Mouse (Mus musculus) thymus, postnatal 36 days (tissue): ENCODE data around the gene Tmem80.

Experiments
- DNase-seq, 2 experiments: peaks; one replicate each; pipeline ENCODE4 v3.0.0; 2022; ENCODE audit warnings: mixed read lengths in 2 of 2

The Tmem80 gene

DNA sequence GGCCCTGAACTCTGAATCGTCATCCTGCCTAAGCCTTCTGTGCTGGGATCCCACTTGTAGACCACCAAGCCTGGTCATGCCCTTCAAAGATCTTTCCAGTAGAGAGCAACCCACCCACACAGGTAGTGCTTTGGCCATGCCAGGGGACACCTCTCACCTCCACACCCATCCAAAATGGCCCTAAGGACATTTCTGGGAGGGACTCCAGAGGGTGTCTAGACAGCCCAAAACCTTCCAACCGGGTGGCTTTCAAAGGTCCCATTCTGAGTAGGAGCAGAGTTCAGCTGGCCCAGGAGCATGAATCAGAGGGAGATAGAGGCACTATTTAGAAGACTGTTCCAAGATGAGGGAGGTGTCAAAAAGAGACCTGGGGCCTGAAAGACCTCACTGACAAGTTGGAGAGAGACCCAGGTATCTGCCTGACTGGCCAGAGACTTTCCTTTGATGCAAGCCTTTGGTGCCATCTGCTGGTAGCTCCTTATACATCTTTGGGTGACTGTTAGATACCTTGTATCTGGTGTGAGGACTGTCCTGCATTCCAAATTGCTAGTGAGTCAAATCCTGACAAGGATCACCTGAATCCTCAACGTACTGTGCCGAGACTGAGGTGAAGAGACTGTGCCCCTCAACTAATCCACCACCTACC lies 35.7 kb downstream of the Tmem80 start:
- DNase-seq: peak; percentile 56 to 58

DNA sequence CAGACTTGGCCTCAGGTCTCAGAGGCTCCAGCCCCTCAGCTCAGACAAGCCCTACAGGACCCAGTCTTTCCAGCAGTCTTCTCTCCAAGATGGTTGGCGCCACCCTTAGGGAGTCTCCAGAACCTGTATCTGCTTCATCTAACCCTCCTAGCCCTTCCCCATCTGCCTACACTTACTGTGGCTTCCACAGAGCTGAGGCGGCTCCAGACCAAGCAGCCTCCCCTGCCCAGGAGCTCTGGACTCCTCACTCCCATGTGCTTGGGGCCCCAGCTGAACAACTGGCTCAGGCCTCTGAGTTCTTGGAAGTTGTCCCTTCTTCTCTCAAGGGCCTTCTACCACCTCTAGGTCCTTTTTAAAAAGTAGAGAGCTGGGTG lies 36.2 kb downstream of the Tmem80 start:
- no peak for DNase-seq

DNA sequence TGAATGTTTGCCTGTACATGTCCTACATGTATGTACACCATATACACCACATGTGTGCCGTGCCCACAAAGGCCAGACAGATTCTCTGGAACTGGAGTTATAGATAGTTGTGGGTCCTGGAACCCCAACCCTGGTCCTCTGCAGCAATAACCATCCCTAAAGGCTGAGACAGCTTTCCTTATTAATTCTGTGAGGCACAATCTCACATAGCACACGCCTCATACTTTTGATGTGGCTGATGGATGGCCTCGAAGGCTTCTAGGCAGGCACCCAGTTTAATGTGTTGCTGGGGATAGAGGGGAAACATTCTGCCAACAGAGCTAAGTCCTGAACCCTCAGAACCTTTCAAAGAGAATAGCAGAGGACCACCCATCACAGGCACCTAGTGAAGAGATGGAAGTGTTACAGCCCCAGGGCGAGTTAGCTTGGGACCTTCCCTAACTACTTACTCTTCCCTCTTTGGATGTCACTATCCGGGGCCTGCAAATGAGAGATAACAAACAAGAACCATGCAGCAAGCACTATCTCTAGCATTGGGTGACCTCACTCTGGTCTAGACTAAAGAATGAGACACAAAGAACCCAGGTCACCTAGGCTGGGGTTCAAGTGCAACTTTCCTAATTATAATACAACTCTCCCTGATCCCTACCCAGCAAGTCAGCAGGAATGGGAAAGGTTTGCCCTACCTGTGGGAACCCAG lies 37.0 kb downstream of the Tmem80 start:
- DNase-seq: no peak

DNA sequence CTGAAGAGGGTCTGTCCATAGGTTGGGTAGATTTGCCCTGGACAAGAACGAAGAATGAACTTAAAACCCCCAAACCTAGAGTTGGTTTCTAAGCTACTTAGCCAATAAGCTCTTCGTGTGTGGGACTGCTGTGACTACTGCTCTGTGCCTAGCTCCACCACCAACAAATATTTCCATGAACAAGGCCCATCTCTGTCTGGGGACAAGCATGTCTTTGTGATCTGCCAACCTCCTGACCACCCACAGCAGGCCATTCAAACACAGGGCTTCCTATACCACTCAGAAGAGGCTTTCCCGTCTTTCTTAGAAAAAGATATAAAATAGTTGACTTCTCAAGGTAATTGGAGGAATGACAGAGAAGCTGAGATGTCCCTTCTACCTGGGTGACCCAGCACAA lies 37.5 kb downstream of the Tmem80 start:
- DNase-seq: no peak

DNA sequence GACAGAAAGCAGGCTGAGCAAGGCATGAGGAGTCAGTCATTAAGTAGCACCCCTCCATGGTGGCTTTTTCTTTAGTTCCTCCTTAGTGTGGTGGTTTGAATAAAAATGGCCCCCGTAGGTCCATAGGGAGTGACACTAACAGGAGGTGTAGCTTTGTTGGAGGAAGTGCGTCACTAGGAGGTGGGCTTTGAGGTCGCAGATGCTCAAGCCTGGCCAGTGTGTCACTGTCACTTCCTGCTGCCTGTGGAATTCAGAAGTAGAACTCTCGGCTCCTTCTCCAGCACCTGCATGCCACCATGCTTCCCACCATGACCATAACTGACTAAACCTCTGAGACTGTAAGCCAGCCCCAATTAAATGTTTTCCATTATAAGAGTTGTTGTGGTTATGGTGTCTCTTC lies 39.8 kb downstream of the Tmem80 start:
- no peak for DNase-seq

DNA sequence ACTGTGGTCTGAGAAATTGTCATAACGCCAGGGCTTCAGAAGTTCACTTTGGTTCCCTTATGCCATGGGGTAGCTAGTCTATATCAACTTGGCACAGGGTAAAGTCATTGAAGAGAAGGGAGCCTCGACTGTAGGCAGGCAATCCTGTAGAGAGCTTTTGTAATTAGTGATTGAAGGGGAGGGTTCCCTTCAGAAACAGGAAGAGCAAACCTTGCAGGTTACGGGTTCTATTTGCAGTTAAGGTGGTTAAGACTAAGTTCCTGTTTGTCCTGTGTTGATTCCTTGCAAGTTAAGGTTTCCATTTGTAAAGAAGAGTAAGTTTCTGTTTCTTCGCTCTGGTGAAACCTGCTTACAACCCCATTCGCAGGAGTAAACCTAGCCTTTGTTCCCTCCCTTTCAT lies 42.4 kb downstream of the Tmem80 start:
- DNase-seq: no peak

DNA sequence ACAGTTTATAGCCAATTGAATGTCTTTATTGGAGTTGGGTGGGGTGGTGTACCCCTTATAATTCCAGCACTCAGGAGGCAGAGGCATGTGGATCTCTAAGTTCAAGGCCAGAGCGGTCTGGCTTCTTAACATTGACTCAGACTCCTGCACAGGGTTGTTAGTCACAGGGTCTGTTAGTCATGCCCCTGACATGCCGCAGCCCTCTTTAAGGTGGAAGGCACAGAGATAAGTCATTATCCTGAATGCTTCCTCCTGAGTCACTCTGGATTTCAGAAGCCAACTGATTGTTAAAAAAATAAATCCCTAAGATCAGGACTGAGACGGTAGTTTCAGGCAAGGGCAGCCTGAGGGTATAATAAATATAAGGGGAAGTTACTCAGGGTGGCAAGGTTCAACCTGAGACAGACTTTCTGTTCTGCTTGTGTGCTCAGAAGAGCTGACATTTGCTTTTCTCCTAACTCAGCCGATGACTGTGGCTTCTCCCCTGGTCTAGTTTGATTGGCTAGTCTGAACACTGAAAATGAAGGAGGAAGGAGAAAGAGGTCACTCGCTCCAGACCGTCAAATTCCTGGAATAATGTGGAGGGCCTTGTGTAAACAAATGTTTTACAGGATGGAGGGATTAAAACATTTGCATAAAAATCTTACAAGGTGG lies 44.5 kb downstream of the Tmem80 start:
- DNase-seq: no peak

DNA sequence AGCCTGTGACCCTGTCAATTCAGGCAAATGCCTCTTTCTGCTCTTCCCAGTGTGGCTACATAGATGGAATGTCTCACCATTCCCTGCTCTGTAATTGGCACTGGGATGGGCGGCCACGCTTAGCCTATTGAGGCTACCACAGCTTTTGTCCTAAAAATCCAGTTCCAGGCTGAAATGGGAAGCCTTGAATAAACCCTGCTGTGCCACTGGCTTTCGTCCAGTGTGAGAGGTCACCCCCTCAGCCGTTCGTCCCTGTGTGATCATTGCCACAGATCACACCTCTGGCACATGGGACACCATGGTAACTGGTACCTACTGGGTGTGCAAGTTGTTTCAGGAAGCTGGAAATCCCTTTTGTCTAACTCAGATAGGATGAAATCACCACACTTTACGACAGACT lies 46.1 kb downstream of the Tmem80 start:
- DNase-seq: no peak

DNA sequence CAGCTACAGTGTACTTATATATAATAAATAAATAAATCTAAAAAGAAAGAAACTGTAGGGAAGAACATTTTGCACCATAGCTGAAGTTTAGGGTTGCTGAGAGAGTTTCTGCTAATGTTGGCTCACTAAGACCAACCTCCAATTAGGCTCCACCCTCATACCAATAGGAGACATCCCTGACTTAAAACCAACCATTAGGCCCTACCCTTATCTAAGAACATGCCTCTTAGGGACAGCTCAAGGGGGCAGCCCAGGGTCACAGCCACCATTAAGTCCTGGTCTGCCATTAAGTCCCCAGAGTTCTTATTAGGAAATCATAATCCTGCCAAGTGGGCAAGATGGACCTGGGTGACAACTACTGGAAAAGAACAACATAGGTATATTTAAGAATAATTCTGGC lies 46.9 kb downstream of the Tmem80 start:
- no peak for DNase-seq

DNA sequence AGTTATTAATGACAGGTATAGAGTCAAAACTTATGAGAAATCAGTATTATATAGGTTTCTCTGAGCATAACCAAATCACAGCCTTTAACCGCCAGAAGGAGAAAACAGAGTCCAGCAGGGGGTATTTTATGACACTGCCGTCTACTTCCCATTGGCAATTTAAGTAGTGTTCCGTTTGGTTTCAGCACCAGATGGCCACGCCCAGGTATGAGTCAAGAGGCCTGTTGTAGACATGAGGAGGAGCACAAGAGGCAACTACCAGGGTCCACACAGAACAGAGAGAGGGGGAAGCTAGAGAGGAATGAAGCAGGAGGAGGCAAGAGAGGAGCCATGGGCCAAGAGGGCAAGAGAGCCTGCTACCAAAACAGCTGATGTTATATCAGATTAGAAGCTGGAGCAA lies 52.0 kb downstream of the Tmem80 start:
- no peak for DNase-seq

DNA sequence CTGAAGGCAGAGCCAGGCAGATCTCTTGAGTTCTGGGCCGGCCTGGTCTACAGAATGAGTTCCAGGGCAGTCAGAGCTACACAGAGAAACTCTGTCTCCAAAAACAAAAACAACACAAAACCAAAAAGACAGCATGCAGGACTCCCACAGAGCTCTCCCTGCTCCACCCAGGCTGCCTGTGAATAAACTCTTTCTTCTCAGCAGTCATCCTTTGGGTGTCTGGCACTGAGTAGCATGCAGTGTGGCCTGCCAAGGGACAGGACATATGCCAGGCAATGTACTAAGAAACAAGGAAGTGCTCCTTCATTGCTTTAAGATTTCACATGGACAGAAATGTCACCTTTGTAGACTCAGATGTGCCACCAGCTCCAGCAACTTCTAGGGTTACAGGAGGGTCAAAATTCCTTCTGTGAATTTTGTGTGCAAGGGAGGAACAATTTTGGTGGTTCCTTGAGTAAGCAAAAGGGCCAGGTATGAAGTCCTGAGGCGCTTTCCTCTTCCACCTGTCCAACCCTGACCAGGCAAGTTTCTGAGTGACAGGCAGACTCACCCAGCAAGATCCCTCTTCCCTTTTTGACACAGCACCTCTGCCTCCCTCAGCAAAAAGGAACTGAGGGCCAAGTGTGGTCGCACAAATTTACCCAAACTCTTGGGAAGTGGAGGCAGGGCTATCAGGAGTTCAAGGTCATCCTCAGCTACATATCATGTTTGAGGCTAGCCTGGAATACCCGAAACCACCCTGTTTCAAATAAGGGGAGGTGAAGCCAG lies 53.7 kb downstream of the Tmem80 start:
- DNase-seq: no peak
